Mouse (Mus musculus) liver, embryonic 14.5 days (tissue): ENCODE results near the gene Fgd3. TPM values are rescaled to one million over a fixed set of nuclear protein-coding genes. Genes with fewer than 3 reads are reported as not detected.
A peak's percentile ranks its signal among the peaks of the same experiment; 100 is the strongest.

ENCODE experiments used
- ATAC-seq: fragments of 200-750 bp; cut with Nextera tagmentation; 2 replicates; pipeline ENCODE4 v1.8.0; 2017; ENCODE audit warnings: moderate number of reproducible peaks, mild to moderate bottlenecking, moderate library complexity; ENCODE audit not compliant: insufficient read depth
- DNase-seq, 3 experiments: peaks; one replicate each; pipeline ENCODE4 v3.0.0-alpha.2; 2012 to 2013; ENCODE audit warnings: low read depth in 3 of 3, low spot score in 3 of 3
- H3K27ac ChIP-seq: fragments of 300-500 bp; sonication (generic); 2 replicates; pipeline ENCODE4 v1.5.1; 2014; ENCODE audit warnings: moderate library complexity, mild to moderate bottlenecking, control low read depth, inconsistent platforms
- H3K27me3 ChIP-seq: fragments of 300-500 bp; sonication (generic); 2 replicates; pipeline ENCODE4 v1.6.1; 2014; ENCODE audit warnings: mild to moderate bottlenecking, low read length, moderate library complexity; ENCODE audit not compliant: control insufficient read depth, insufficient read depth
- H3K36me3 ChIP-seq: fragments of 300-500 bp; sonication (generic); replicated peaks from 2 replicates; pipeline ENCODE4 v1.6.1; 2014; ENCODE audit warnings: low read depth; ENCODE audit not compliant: control insufficient read depth, insufficient read depth
- H3K4me1 ChIP-seq, 2 experiments: fragments of 200-500 bp in 1 of 2; fragments of 300-500 bp in 1 of 2; sonication (generic) in 1 of 2; replicated peaks; 2 replicates each; pipeline ENCODE4 v1.6.1; 2012 to 2014; ENCODE audit warnings: antibody characterized with exemption in 1 of 2, inconsistent platforms in 1 of 2, low read length in 1 of 2; ENCODE audit not compliant: control insufficient read depth in 2 of 2, insufficient read depth in 2 of 2
- H3K4me2 ChIP-seq: fragments of 300-500 bp; sonication (generic); 2 replicates; pipeline ENCODE4 v1.6.1; 2014; ENCODE audit warnings: low read depth, mild to moderate bottlenecking, control low read depth, moderate library complexity
- H3K4me3 ChIP-seq, 2 experiments: fragments of 200-500 bp in 1 of 2; fragments of 300-500 bp in 1 of 2; sonication (generic) in 1 of 2; 2 replicates each; pipeline ENCODE4 v1.5.1; 2012 to 2014; ENCODE audit warnings: low read depth in 2 of 2, low read length in 2 of 2, mild to moderate bottlenecking in 2 of 2, control low read depth in 1 of 2, inconsistent platforms in 1 of 2, moderate library complexity in 1 of 2; ENCODE audit not compliant: insufficient read depth in 1 of 2
- H3K9ac ChIP-seq: fragments of 300-500 bp; sonication (generic); replicated peaks from 2 replicates; pipeline ENCODE4 v1.6.1; 2014; ENCODE audit warnings: mild to moderate bottlenecking, control low read depth, moderate library complexity
- H3K9me3 ChIP-seq: fragments of 300-500 bp; sonication (generic); 2 replicates; pipeline ENCODE4 v1.6.1; 2016; ENCODE audit warnings: low read length, mixed read lengths; ENCODE audit not compliant: control insufficient read depth
- CTCF ChIP-seq: IDR thresholded peaks from 2 replicates; pipeline ENCODE4 v1.5.1; 2016; ENCODE audit warnings: antibody characterized with exemption, low read depth, control low read depth
- EP300 ChIP-seq: IDR thresholded peaks from 2 replicates; pipeline ENCODE4 v1.6.1; 2016; ENCODE audit warnings: antibody characterized with exemption, low read depth
- WGBS: fragments of 180-500 bp; shearing (Covaris S2); extraction: QIAGEN DNeasy Blood & Tissue Kit; methylation state at CpG from one replicate; pipeline ENCODE4 v1.1.7; 2014; ENCODE audit not compliant: insufficient replicate concordance; 5-methylcytosine and 5-hydroxymethylcytosine counted together
- polyA plus RNA-seq, 2 experiments: library from polyadenylated mRNA; depleted of rRNA in 1 of 2; stranded (reverse) in 1 of 2; unstranded in 1 of 2; fragments of >200 nt; fragmentation: Nextera tagmentation in 1 of 2; extraction: Ambion mirVana in 1 of 2; gene quantifications; 2 replicates each; pipeline versions ENCODE4 v1.2.1 to v1.2.3; 2012 to 2014

The Fgd3 gene
- polyA plus RNA-seq, 2 experiments: 0.11 to 0.64 TPM

GRCm38 (mm10) chr13:49296270-49296669 is 23.8 kb downstream of the Fgd3 start:
- DNase-seq (no peak), ATAC-seq (no peak)
- Histone ChIP-seq H3K27me3 (no peaks in the 10 kb centered on the region), H3K9me3 (no peaks in the 10 kb centered on the region), H3K4me2 (no peak overlapping the region), H3K9ac (no peak overlapping the region), H3K4me3 (no peak overlapping the region), H3K27ac (no peak overlapping the region), H3K4me1 (peaks cover 0 to 11% of the 10 kb centered on the region in 2 experiments; a peak in 2 of 4 replicates), H3K36me3 (no peaks in the 10 kb centered on the region)
- TF ChIP-seq EP300 (no peak), CTCF (no peak)
- WGBS: 69% methylated on average over 7 of the region's 7 CpGs

- WGBS: 63% methylated on average over 9 of the region's 9 CpGs
- DNase-seq (no peak), ATAC-seq (no peak)
- H3K9ac ChIP-seq: no peak overlapping the region
- no peaks in the 10 kb centered on the region for H3K36me3 ChIP-seq
- H3K4me2 ChIP-seq: no peak overlapping the region
- TF ChIP-seq EP300: no peak
- TF ChIP-seq CTCF: no peak
- H3K27ac ChIP-seq: no peak overlapping the region
- no peaks in the 10 kb centered on the region for H3K9me3 ChIP-seq
- no peaks in the 10 kb centered on the region for H3K27me3 ChIP-seq
- peaks cover 0 to 6% of the 10 kb centered on the region in 2 experiments; a peak in 2 of 4 replicates for H3K4me1 ChIP-seq
- H3K4me3 ChIP-seq: no peak overlapping the region
Observed at GRCm38 (mm10) chr13:49294108-49294507, 26.0 kb downstream of the Fgd3 start.

- no peaks in the 10 kb centered on the region for H3K27me3 ChIP-seq
- ATAC-seq (no peak), DNase-seq (no peak)
- no peaks in the 10 kb centered on the region for H3K9me3 ChIP-seq
- H3K4me3 ChIP-seq: no peak overlapping the region
- TF ChIP-seq EP300 (no peak), CTCF (no peak)
- 40% methylated on average over 6 of the region's 6 CpGs for WGBS
- no peak overlapping the region for H3K27ac ChIP-seq
- no peaks in the 10 kb centered on the region for H3K4me1 ChIP-seq
- no peaks in the 10 kb centered on the region for H3K36me3 ChIP-seq
- H3K9ac ChIP-seq: no peak overlapping the region
- no peak overlapping the region for H3K4me2 ChIP-seq
Observed at GRCm38 (mm10) chr13:49291949-49292348, 28.2 kb downstream of the Fgd3 start.

- WGBS: 31% methylated on average over 1 of the region's 1 CpGs
- no peak overlapping the region for H3K27ac ChIP-seq
- H3K4me1 ChIP-seq: no peaks in the 10 kb centered on the region
- no peaks in the 10 kb centered on the region for H3K9me3 ChIP-seq
- H3K36me3 ChIP-seq: no peaks in the 10 kb centered on the region
- no peak overlapping the region for H3K4me2 ChIP-seq
- no peak overlapping the region for H3K9ac ChIP-seq
- no peak for ATAC-seq
- TF ChIP-seq EP300 (no peak), CTCF (peak; percentile 84)
- H3K4me3 ChIP-seq: no peak overlapping the region
- DNase-seq: no peak
- no peaks in the 10 kb centered on the region for H3K27me3 ChIP-seq
Observed at GRCm38 (mm10) chr13:49291398-49291797, 28.7 kb downstream of the Fgd3 start.

GRCm38 (mm10) chr13:49287224-49287623 is 32.9 kb downstream of the Fgd3 start:
- DNase-seq (no peak), ATAC-seq (no peak)
- Histone ChIP-seq H3K27ac (no peak overlapping the region), H3K36me3 (no peaks in the 10 kb centered on the region), H3K4me2 (no peak overlapping the region), H3K4me3 (no peak overlapping the region), H3K9me3 (no peaks in the 10 kb centered on the region), H3K4me1 (no peaks in the 10 kb centered on the region), H3K27me3 (no peaks in the 10 kb centered on the region), H3K9ac (no peak overlapping the region)
- WGBS: 71% methylated on average over 6 of the region's 6 CpGs
- TF ChIP-seq CTCF: no peak
- TF ChIP-seq EP300: no peak
